Mouse (Mus musculus): ENCODE data around the gene Tas1r2. TPM values are rescaled to one million over a fixed set of nuclear protein-coding genes. Genes with fewer than 3 reads are reported as not detected.

Gene Tas1r2
- polyA plus RNA-seq, 1 experiment from 2014 or later = not detected

Other genes with a start within 250 kb of the Tas1r2 start
- 3.6 and 4.6 TPM in 2 replicates for gene Iffo2, start 123.0 kb upstream of the Tas1r2 start, polyA plus RNA-seq (2016; fragmentation: Nextera tagmentation; extraction: Ambion mirVana)
- not detected in 2 replicates for gene Gm21969, start 50.4 kb upstream of the Tas1r2 start, polyA plus RNA-seq (2016; fragmentation: Nextera tagmentation; extraction: Ambion mirVana)
- gene Aldh4a1, start 30.7 kb upstream of the Tas1r2 start, polyA plus RNA-seq (2016; fragmentation: Nextera tagmentation; extraction: Ambion mirVana) = 22.5 and 26.3 TPM in 2 replicates
- gene Pax7, start 180.0 kb downstream of the Tas1r2 start, polyA plus RNA-seq (2016; fragmentation: Nextera tagmentation; extraction: Ambion mirVana) = 2.3 and 2.6 TPM in 2 replicates

Data from hindbrain, embryonic 10.5 days (tissue).